Mouse (Mus musculus) stomach, embryonic 16.5 days (tissue): ENCODE measurements around the gene Zfp212. TPM values are rescaled to one million over a fixed set of nuclear protein-coding genes. Genes with fewer than 3 reads are reported as not detected.
A peak's percentile ranks its signal among the peaks of the same experiment; 100 is the strongest.

Experiments
- ATAC-seq: fragments of 200-750 bp; cut with Nextera tagmentation; 2 replicates; pipeline ENCODE4 v1.8.0; 2017; ENCODE audit warnings: moderate number of reproducible peaks, moderate TSS enrichment; ENCODE audit not compliant: insufficient read depth, low FRiP score
- H3K27ac ChIP-seq: fragments of 300-500 bp; sonication (generic); 2 replicates; pipeline ENCODE4 v1.5.1; 2014; ENCODE audit warnings: low read length
- H3K27me3 ChIP-seq: fragments of 300-500 bp; sonication (generic); 2 replicates; pipeline ENCODE4 v1.6.1; 2014; ENCODE audit warnings: low read length, control low read depth, mixed read lengths; ENCODE audit not compliant: control insufficient read depth, insufficient read depth
- H3K36me3 ChIP-seq: fragments of 300-500 bp; sonication (generic); 2 replicates; pipeline ENCODE4 v1.6.1; 2014; ENCODE audit warnings: low read length; ENCODE audit not compliant: control insufficient read depth, insufficient read depth
- H3K4me1 ChIP-seq: fragments of 300-500 bp; sonication (generic); 2 replicates; pipeline ENCODE4 v1.6.1; 2014; ENCODE audit warnings: low read length, control low read depth, mixed read lengths; ENCODE audit not compliant: control insufficient read depth, insufficient read depth
- H3K4me2 ChIP-seq: fragments of 300-500 bp; sonication (generic); 2 replicates; pipeline ENCODE4 v1.6.1; 2014; ENCODE audit warnings: low read depth, low read length, mixed read lengths
- H3K4me3 ChIP-seq: fragments of 300-500 bp; sonication (generic); replicated peaks from 2 replicates; pipeline ENCODE4 v1.5.1; 2014; ENCODE audit warnings: mild to moderate bottlenecking, low read length
- H3K9ac ChIP-seq: fragments of 300-500 bp; sonication (generic); 2 replicates; pipeline ENCODE4 v1.6.1; 2014; ENCODE audit warnings: low read length
- H3K9me3 ChIP-seq: fragments of 300-500 bp; sonication (generic); replicated peaks from 2 replicates; pipeline ENCODE4 v1.6.1; 2016; ENCODE audit warnings: low read length, control low read depth; ENCODE audit not compliant: control insufficient read depth
- WGBS: fragments of 180-500 bp; shearing (Covaris S2); extraction: QIAGEN DNeasy Blood & Tissue Kit; methylation state at CpG from one replicate; pipeline ENCODE4 v1.1.7; 2014; 5-methylcytosine and 5-hydroxymethylcytosine counted together
- polyA plus RNA-seq: library from polyadenylated mRNA; unstranded; fragments of >200 nt; fragmentation: Nextera tagmentation; extraction: Ambion mirVana; gene quantifications from 2 replicates; pipeline ENCODE4 v1.2.1, GENCODE M21; 2015

Gene Zfp212
- 13.7 and 14.0 TPM in 2 replicates for polyA plus RNA-seq

- H3K4me2 ChIP-seq = peak within 1 kb of the TSS; percentile 76
- WGBS = under 1% methylated on average over 67 of the region's 67 CpGs
- no peaks in the 10 kb centered on the region for H3K9me3 ChIP-seq
- peaks cover 12% of the 10 kb centered on the region for H3K4me1 ChIP-seq
- peak within 1 kb of the TSS; percentile 86 for H3K4me3 ChIP-seq
- no peaks in the 10 kb centered on the region for H3K36me3 ChIP-seq
- ATAC-seq = peak; percentile 95
- H3K9ac ChIP-seq = peak within 1 kb of the TSS; percentile 91
- no peaks in the 10 kb centered on the region for H3K27me3 ChIP-seq
- H3K27ac ChIP-seq = peak within 1 kb of the TSS; percentile 98
These were observed at the start of gene Zfp212 for GRCm38 (mm10) chr6:47920447-47921340. Gene Zfp212, plus strand, starts transcription at chr6:47920476.

- no peak for ATAC-seq
- WGBS = 83% methylated on average over 5 of the region's 5 CpGs
- H3K36me3 ChIP-seq = no peaks in the 10 kb centered on the region
- no peaks in the 10 kb centered on the region for H3K4me1 ChIP-seq
- no peaks in the 10 kb centered on the region for H3K27me3 ChIP-seq
- H3K4me3 ChIP-seq = no peak overlapping the region
- H3K9me3 ChIP-seq = no peaks in the 10 kb centered on the region
- no peak overlapping the region for H3K27ac ChIP-seq
- H3K9ac ChIP-seq = no peak overlapping the region
- no peak overlapping the region for H3K4me2 ChIP-seq
These were observed 48.0 kb upstream of the Zfp212 start for GRCm38 (mm10) chr6:47872266-47872665.

GRCm38 (mm10) chr6:47877058-47877457, 43.2 kb upstream of the Zfp212 start, which contains the start of gene Zfp282:
Gene Zfp282, plus strand, starts transcription at chr6:47877204.
- peak within 1 kb of the TSS; percentile 91 for H3K4me2 ChIP-seq
- peak within 1 kb of the TSS; percentile 99 for H3K27ac ChIP-seq
- peaks cover 19% of the 10 kb centered on the region for H3K4me1 ChIP-seq
- H3K36me3 ChIP-seq = peaks cover 11% of the 10 kb centered on the region; the same call in 1 of the 2 replicates
- peak within 1 kb of the TSS; percentile 94 for H3K9ac ChIP-seq
- H3K9me3 ChIP-seq = no peaks in the 10 kb centered on the region
- H3K27me3 ChIP-seq = no peaks in the 10 kb centered on the region
- ATAC-seq = no peak
- H3K4me3 ChIP-seq = peak within 1 kb of the TSS; percentile 91
- 6% methylated on average over 9 of the region's 9 CpGs for WGBS

- Histone ChIP-seq H3K27me3 (no peaks in the 10 kb centered on the region), H3K9me3 (no peaks in the 10 kb centered on the region), H3K27ac (peak overlapping the region; percentile 99), H3K36me3 (peaks cover 11% of the 10 kb centered on the region; the same call in 1 of the 2 replicates), H3K4me1 (peaks cover 19% of the 10 kb centered on the region), H3K4me2 (peak overlapping the region; percentile 91), H3K9ac (peak overlapping the region; percentile 94), H3K4me3 (peak overlapping the region; percentile 91)
- under 1% methylated on average over 67 of the region's 71 CpGs for WGBS
- ATAC-seq = peak; percentile 97
These were observed 42.7 kb upstream of the Zfp212 start for GRCm38 (mm10) chr6:47877461-47878132.

GRCm38 (mm10) chr6:47878133-47878514, 42.2 kb upstream of the Zfp212 start:
- H3K4me3 ChIP-seq = peak overlapping the region; percentile 91
- peaks cover 11% of the 10 kb centered on the region; the same call in 1 of the 2 replicates for H3K36me3 ChIP-seq
- no peak for ATAC-seq
- H3K27me3 ChIP-seq = no peaks in the 10 kb centered on the region
- H3K4me1 ChIP-seq = peaks cover 19% of the 10 kb centered on the region
- peak overlapping the region; percentile 99 for H3K27ac ChIP-seq
- no peaks in the 10 kb centered on the region for H3K9me3 ChIP-seq
- peak overlapping the region; percentile 91 for H3K4me2 ChIP-seq
- H3K9ac ChIP-seq = peak overlapping the region; percentile 94
- under 1% methylated on average over 11 of the region's 11 CpGs for WGBS

GRCm38 (mm10) chr6:47878593-47878992, 41.7 kb upstream of the Zfp212 start:
- peak overlapping the region; percentile 91 for H3K4me2 ChIP-seq
- 33% methylated on average over 3 of the region's 3 CpGs for WGBS
- no peak for ATAC-seq
- H3K4me3 ChIP-seq = peak overlapping the region; percentile 91
- no peaks in the 10 kb centered on the region for H3K9me3 ChIP-seq
- H3K9ac ChIP-seq = peak overlapping the region; percentile 94
- peaks cover 19% of the 10 kb centered on the region for H3K4me1 ChIP-seq
- H3K36me3 ChIP-seq = peaks cover 11% of the 10 kb centered on the region; the same call in 1 of the 2 replicates
- H3K27ac ChIP-seq = peak overlapping the region; percentile 99; the same call in 1 of the 2 replicates
- no peaks in the 10 kb centered on the region for H3K27me3 ChIP-seq

- Histone ChIP-seq H3K4me1 (peaks cover 19% of the 10 kb centered on the region), H3K27me3 (no peaks in the 10 kb centered on the region), H3K27ac (peak overlapping the region; percentile 99), H3K9me3 (no peaks in the 10 kb centered on the region), H3K4me3 (peak overlapping the region; percentile 91), H3K36me3 (peaks cover 11% of the 10 kb centered on the region; the same call in 1 of the 2 replicates), H3K9ac (peak overlapping the region; percentile 94), H3K4me2 (peak overlapping the region; percentile 91)
- WGBS = 45% methylated on average over 4 of the region's 4 CpGs
- ATAC-seq = no peak
These were observed 41.1 kb upstream of the Zfp212 start for GRCm38 (mm10) chr6:47879049-47879716.

GRCm38 (mm10) chr6:47880166-47880565, 40.1 kb upstream of the Zfp212 start:
- Histone ChIP-seq H3K4me2 (no peak overlapping the region), H3K27ac (0 out of 2 replicates have a peak overlapping the region, but pooled peaks have one; percentile 31), H3K27me3 (no peaks in the 10 kb centered on the region), H3K36me3 (peaks cover 11% of the 10 kb centered on the region; the same call in 1 of the 2 replicates), H3K9ac (no peak overlapping the region), H3K4me3 (no peak overlapping the region), H3K9me3 (no peaks in the 10 kb centered on the region), H3K4me1 (peaks cover 19% of the 10 kb centered on the region)
- WGBS = 87% methylated on average over 10 of the region's 10 CpGs
- ATAC-seq = no peak
